Mouse (Mus musculus) hindbrain, embryonic 15.5 days (tissue): ENCODE measurements at regions not wholly inside any gene's neighbourhood (a gene's known extent, or its start where the extent isn't known, plus 50 kb on each side); places are given as distances from the start of the nearest gene placed in this dataset.

ENCODE experiments used
- ATAC-seq: fragments of 200-750 bp; cut with Nextera tagmentation; 2 replicates; pipeline ENCODE4 v1.8.0; 2017; ENCODE audit warnings: low read depth, moderate number of reproducible peaks, moderate TSS enrichment; ENCODE audit not compliant: low FRiP score
- H3K27ac ChIP-seq: fragments of 300-500 bp; sonication (generic); replicated peaks from 2 replicates; pipeline ENCODE4 v1.5.1; 2015; ENCODE audit warnings: mild to moderate bottlenecking, inconsistent platforms
- H3K27me3 ChIP-seq: fragments of 300-500 bp; sonication (generic); 2 replicates; pipeline ENCODE4 v1.6.1; 2015; ENCODE audit warnings: control low read depth, inconsistent platforms
- H3K36me3 ChIP-seq: fragments of 300-500 bp; sonication (generic); 2 replicates; pipeline ENCODE4 v1.6.1; 2015; ENCODE audit warnings: control low read depth, inconsistent platforms
- H3K4me1 ChIP-seq: fragments of 300-500 bp; sonication (generic); replicated peaks from 2 replicates; pipeline ENCODE4 v1.6.1; 2015; ENCODE audit warnings: control low read depth, inconsistent platforms
- H3K4me2 ChIP-seq: fragments of 300-500 bp; sonication (generic); 2 replicates; pipeline ENCODE4 v1.6.1; 2015; ENCODE audit warnings: moderate library complexity, mild to moderate bottlenecking, inconsistent platforms
- H3K4me3 ChIP-seq: fragments of 300-500 bp; sonication (generic); 2 replicates; pipeline ENCODE4 v1.5.1; 2015; ENCODE audit warnings: mild to moderate bottlenecking, inconsistent platforms
- H3K9ac ChIP-seq: fragments of 300-500 bp; sonication (generic); 2 replicates; pipeline ENCODE4 v1.6.1; 2015; ENCODE audit warnings: inconsistent platforms
- H3K9me3 ChIP-seq: fragments of 300-500 bp; sonication (generic); 2 replicates; pipeline ENCODE4 v1.6.1; 2016; ENCODE audit warnings: control low read depth, inconsistent platforms
- WGBS: fragments of 180-500 bp; shearing (Covaris S2); methylation state at CpG from one replicate; pipeline ENCODE4 v1.1.7; 2015; 5-methylcytosine and 5-hydroxymethylcytosine counted together

DNA sequence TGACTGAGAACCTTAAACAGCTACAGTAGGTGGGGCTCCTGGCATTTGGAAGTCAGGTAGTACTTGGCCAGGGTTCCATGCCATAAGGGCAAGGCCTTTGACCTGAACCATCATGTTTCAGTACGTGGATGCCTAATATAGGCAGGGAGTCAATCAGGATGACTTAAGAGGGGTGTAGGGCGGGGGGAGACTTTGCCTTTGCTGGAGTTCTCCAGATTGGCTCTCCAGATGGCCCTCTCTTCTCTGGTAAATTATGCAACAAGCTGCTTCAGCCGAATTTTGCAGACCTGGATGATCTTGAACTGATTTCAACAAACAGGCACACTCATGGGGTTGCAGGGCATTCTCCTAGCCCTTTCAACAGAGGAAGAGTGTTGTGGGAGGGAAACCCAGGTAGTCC, 633.7 kb downstream of the Inhba start:
- H3K9me3 ChIP-seq = no peaks in the 10 kb centered on the region
- no peak overlapping the region for H3K9ac ChIP-seq
- H3K27me3 ChIP-seq = no peaks in the 10 kb centered on the region
- WGBS = 78% methylated on average over 3 of the region's 3 CpGs
- ATAC-seq = no peak
- H3K4me1 ChIP-seq = no peaks in the 10 kb centered on the region
- H3K4me3 ChIP-seq = no peak overlapping the region
- no peaks in the 10 kb centered on the region for H3K36me3 ChIP-seq
- no peak overlapping the region for H3K27ac ChIP-seq
- no peak overlapping the region for H3K4me2 ChIP-seq

DNA sequence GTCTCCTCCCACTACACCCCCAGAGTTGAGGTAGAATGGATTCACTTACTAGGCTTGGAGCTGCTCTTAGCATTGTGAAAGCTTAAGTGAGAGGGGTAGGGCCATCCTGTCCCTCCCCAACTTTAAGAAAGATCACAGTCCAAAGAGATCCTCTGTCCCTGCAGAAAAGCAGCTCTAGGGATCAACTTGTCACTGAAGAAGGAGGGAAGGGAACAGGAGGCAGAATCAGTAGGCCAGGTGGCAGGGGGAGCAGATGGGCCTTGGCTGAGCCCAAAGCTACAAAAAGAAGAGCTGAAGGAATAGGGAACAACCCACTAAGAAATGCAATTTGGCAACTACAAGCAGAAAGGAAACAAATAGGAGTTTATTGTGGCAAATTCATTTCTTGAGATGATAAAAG, 634.4 kb downstream of the Inhba start:
- no peaks in the 10 kb centered on the region for H3K36me3 ChIP-seq
- no peaks in the 10 kb centered on the region for H3K4me1 ChIP-seq
- no peak overlapping the region for H3K9ac ChIP-seq
- H3K27ac ChIP-seq = no peak overlapping the region
- no peaks in the 10 kb centered on the region for H3K27me3 ChIP-seq
- H3K4me3 ChIP-seq = no peak overlapping the region
- no peaks in the 10 kb centered on the region for H3K9me3 ChIP-seq
- no peak overlapping the region for H3K4me2 ChIP-seq
- no peak for ATAC-seq

DNA sequence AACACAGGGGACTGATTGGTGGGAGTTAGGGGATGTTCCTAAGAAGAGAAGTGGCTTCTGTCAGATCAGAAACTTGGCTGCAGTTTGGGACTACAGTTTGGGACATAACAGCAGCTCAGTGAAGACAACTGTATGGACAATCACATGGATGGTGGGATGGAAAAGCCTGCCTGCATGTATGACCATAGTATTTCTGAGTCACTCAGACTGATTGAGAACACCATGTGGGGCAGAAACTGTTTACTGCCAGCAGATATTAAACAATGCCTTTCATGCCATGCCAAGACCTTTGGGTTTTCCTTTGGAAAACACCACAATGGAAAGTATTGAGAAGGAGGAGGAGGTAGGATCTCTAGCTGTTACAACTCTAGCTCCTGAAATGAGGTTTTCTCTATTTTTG, 635.0 kb downstream of the Inhba start:
- Histone ChIP-seq H3K27ac (no peak overlapping the region), H3K4me2 (no peak overlapping the region), H3K27me3 (no peaks in the 10 kb centered on the region), H3K4me1 (no peaks in the 10 kb centered on the region), H3K9me3 (no peaks in the 10 kb centered on the region), H3K9ac (no peak overlapping the region), H3K36me3 (no peaks in the 10 kb centered on the region), H3K4me3 (no peak overlapping the region)
- ATAC-seq = no peak

DNA sequence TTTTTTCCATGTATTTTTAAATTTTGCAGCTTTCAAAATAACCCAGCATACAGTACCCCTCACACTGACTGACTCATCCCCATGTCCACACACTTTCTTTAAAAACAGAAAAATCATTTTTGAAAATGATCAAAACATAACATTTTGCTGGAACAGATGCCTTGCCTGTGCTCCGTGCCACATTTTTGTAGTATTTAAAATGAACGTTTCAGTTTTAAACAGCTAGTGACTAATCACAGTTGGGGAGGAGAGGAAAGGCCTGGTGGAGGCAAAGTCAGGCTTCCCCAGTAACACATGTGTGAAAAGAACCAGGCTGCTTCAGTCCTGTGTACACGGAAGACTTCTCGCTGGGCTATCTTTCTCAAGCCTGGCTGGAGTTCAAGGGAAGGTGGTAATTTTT, 644.5 kb downstream of the Inhba start:
- Histone ChIP-seq H3K9me3 (no peaks in the 10 kb centered on the region), H3K4me3 (no peak overlapping the region), H3K36me3 (no peaks in the 10 kb centered on the region), H3K4me2 (no peak overlapping the region), H3K9ac (no peak overlapping the region), H3K4me1 (no peaks in the 10 kb centered on the region), H3K27ac (no peak overlapping the region), H3K27me3 (no peaks in the 10 kb centered on the region)
- ATAC-seq = no peak
- WGBS = 83% methylated on average over 4 of the region's 4 CpGs

DNA sequence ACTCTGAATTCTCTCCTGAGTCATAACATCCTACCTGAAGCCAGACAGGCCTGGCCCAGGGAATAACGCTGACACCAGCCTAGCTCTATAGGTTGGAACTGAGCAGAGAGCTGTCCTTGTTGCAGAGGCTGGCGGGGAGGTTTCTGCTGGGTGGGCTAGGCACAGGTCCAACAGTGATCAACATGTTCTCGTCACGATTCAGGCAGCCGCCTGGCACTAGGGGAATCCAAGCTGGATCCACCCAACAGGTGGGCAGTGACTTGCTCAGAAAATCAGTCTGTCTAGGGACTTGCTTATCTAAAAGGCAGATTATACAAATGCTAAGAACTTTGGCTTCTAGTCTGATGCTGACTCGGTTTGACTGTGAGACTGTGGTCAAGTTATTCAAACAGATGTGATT, 648.2 kb downstream of the Inhba start:
- Histone ChIP-seq H3K4me3 (no peak overlapping the region), H3K9me3 (no peaks in the 10 kb centered on the region), H3K4me1 (no peaks in the 10 kb centered on the region), H3K9ac (no peak overlapping the region), H3K27ac (no peak overlapping the region), H3K36me3 (no peaks in the 10 kb centered on the region), H3K4me2 (no peak overlapping the region), H3K27me3 (no peaks in the 10 kb centered on the region)
- WGBS = 82% methylated on average over 6 of the region's 6 CpGs
- ATAC-seq = no peak

DNA sequence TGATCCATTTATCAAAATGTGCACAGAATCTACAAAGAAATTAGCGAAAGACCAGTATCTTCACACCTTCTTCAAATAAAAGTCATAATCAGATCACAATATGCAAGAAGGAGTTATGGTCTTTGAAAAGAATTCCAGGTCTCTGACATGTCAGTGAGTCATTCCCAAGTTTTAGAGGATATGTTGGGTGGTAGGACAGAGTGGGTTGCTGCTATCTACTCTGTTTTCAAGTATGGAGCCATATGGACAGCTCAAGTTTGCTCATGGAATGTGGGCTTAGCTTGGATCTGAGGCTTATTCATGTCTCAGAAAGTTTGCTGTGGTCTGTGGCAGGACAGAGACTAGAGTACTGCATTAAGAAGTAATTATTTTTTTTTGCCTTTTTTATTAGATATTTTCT, 657.0 kb downstream of the Inhba start:
- H3K9ac ChIP-seq = no peak overlapping the region
- H3K27ac ChIP-seq = no peak overlapping the region
- H3K9me3 ChIP-seq = no peaks in the 10 kb centered on the region
- H3K36me3 ChIP-seq = no peaks in the 10 kb centered on the region
- ATAC-seq = no peak
- H3K27me3 ChIP-seq = no peaks in the 10 kb centered on the region
- no peaks in the 10 kb centered on the region for H3K4me1 ChIP-seq
- H3K4me2 ChIP-seq = no peak overlapping the region
- no peak overlapping the region for H3K4me3 ChIP-seq
- WGBS = 93% methylated on average over 1 of the region's 1 CpGs

DNA sequence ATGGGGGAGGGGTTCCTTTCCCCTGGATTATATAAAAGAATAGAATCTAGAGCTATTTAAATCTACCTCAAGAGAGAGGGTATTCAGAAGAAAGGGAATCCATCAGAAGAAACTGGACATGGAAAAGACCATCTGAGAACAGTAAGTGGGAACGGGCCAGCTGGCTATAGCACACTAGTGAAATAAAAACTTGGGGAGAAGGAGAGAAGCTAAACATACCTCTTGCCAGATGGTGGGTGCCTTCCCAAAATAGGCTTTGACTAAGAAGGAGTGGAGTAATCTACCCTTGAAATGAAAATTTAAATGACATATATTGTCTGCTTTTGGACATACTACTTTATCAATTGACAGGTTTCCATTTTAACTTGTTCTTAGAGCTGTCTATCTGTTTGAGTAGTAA, 657.6 kb downstream of the Inhba start:
- Histone ChIP-seq H3K9me3 (no peaks in the 10 kb centered on the region), H3K27me3 (no peaks in the 10 kb centered on the region), H3K4me3 (no peak overlapping the region), H3K9ac (no peak overlapping the region), H3K36me3 (no peaks in the 10 kb centered on the region), H3K27ac (no peak overlapping the region), H3K4me1 (no peaks in the 10 kb centered on the region), H3K4me2 (no peak overlapping the region)
- no peak for ATAC-seq
- WGBS = 89% methylated on average over 1 of the region's 1 CpGs

DNA sequence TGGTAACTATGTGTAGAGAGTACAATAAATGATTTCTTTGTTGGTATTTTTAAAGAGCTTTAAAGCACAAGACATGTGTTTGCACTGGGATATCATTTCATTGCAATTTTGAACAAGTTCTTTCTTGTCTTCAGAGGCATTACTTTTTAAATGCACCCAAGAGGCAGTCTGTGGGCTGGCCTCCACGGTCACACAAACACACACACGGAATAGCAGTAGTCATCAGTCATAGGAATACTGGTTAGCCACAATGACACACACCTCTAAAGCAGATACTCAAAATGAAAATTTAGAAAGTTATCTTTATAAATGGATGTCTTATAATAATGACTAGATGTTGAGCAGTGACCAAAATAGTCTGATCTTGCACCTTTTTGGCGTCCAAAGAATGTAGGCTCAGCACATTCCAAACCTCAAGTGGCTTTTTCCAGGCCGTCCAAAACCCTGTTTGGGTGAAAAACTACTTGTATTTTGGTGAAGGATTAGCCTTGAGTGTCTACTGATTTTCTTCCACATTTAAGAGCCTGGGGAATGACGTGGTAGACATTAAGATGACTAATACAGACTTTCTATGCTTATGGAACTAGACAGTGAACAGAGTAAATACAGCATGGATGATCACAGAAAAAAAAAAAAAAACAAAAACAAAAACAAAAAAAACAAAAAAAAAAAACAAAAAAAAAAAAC, 658.5 kb downstream of the Inhba start:
- Histone ChIP-seq H3K27ac (no peak overlapping the region), H3K4me2 (no peak overlapping the region), H3K27me3 (no peaks in the 10 kb centered on the region), H3K4me3 (no peak overlapping the region), H3K4me1 (no peaks in the 10 kb centered on the region), H3K36me3 (no peaks in the 10 kb centered on the region), H3K9ac (no peak overlapping the region), H3K9me3 (no peaks in the 10 kb centered on the region)
- ATAC-seq = no peak
- 81% methylated on average over 5 of the region's 5 CpGs for WGBS

DNA sequence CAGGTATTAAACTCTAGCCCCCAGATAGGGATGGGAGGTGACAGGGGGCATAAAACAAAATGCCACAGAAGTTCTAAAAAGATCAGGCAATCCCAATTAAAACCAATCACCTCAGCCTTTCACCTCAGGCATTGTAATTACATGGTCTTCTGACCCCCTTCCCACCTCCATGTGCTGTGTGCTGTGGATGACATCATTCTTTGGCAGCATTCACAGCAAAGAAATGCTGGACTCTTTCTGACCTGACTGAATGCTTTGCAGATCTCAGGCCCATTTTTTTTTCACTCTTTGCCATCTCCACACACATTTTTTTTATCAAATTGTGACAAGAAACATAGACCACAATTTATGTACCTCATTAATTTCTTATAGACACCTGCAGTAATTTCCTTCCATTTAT, 659.1 kb downstream of the Inhba start:
- Histone ChIP-seq H3K4me3 (no peak overlapping the region), H3K9ac (no peak overlapping the region), H3K4me1 (no peaks in the 10 kb centered on the region), H3K36me3 (no peaks in the 10 kb centered on the region), H3K27ac (no peak overlapping the region), H3K27me3 (no peaks in the 10 kb centered on the region), H3K4me2 (no peak overlapping the region), H3K9me3 (no peaks in the 10 kb centered on the region)
- no peak for ATAC-seq

DNA sequence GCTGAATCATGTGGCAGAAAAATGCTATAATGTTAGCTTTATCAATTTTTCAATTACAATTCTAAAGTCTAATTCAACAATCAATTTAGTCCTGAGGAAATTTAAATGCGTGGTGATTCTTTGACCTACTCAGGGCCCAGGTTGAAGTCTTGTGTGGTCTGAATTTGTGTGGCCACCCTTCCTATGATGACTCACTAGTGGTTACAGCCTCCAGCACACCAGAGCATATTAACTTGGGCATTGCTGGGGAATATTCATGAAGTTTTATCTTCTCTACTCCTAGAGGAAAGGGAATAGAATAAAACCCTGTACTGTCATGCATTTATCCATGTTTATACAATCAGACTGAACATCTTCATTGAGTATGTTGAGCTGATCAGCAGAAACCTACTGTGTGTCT, 665.2 kb downstream of the Inhba start:
- 93% methylated on average over 1 of the region's 1 CpGs for WGBS
- no peak for ATAC-seq
- no peak overlapping the region for H3K4me3 ChIP-seq
- H3K9ac ChIP-seq = no peak overlapping the region
- H3K36me3 ChIP-seq = no peaks in the 10 kb centered on the region
- no peak overlapping the region for H3K27ac ChIP-seq
- no peaks in the 10 kb centered on the region for H3K9me3 ChIP-seq
- H3K4me2 ChIP-seq = no peak overlapping the region
- H3K27me3 ChIP-seq = no peaks in the 10 kb centered on the region
- no peaks in the 10 kb centered on the region for H3K4me1 ChIP-seq

DNA sequence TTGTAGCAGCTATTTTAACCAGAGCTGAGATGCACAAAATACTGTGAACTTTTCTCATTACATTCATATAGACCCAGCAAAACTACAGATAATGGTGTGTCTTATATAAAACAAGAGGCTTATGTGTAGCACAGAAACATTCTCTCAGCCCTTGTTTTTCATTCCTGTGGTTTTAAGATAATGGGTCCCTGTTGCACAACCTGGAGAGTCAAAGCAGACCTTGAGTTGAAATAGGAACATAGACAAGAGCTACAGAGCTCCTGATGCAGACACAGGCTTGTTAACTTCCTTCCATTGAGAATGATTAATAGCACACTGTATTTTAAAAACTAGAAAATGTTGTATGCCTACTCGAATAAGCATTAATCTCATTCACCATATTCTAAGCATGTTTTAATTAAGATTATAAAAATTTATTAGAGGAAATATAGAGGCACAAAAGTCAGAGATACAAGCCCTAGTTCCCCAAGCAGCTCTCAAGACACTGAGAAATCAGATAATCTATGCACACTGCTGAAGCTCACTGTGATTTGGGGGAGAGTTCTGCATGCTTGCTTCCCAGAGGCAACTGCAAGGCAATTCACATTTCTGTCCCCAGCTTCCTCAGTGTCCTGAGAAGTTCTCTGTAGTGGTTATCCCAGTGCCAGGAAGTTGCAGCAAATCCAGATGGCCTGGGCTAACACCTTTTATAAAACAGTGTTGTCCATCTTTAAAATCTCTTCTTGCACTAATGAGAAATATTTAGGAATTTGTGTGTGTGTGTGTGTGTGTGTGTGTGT, 666.8 kb downstream of the Inhba start:
- Histone ChIP-seq H3K4me3 (no peak overlapping the region), H3K4me2 (no peak overlapping the region), H3K9me3 (no peaks in the 10 kb centered on the region), H3K27me3 (no peaks in the 10 kb centered on the region), H3K36me3 (no peaks in the 10 kb centered on the region), H3K27ac (no peak overlapping the region), H3K9ac (no peak overlapping the region), H3K4me1 (no peaks in the 10 kb centered on the region)
- WGBS = 73% methylated on average over 1 of the region's 1 CpGs
- no peak for ATAC-seq

DNA sequence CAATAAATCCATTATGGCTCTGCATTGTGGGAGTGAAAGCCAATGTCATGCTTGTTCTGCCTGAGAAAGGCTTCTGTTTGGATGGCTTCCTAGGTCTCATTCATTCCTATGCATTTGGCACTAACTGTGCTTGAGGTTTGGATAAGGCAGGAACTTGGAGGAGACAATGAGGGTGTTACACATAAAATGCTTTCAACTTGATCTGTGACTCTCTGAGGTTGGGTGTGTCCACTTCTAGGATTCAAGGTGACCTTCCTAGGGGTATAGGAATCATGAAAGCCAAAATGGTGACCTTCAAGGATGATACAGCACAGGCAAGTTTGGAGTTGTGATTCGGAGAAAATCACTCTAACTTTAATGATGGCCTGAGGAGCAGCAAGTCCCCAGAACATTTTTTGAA, 682.5 kb downstream of the Inhba start:
- H3K36me3 ChIP-seq = no peaks in the 10 kb centered on the region
- no peak overlapping the region for H3K9ac ChIP-seq
- WGBS = 98% methylated on average over 1 of the region's 1 CpGs

DNA sequence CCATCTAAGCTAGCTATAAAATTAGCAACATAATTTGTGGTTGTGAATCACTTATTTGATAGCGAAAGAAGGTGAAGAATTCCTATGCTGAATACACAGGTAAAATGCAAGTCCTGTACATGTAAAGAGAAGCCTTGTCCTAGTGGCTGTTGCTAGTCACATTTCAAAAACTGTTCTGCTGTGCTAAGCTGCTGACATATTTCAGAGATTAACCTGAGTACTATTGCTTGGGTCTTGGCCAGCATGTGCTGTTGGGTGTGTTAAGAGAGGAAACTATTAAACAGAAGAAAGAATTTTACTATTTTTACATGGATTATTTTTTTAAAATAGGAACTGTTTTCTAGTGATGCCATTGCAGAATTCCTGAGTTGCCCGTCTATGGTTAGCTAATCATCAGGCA, 689.3 kb downstream of the Inhba start:
- Histone ChIP-seq H3K27ac (no peak overlapping the region), H3K9me3 (no peaks in the 10 kb centered on the region), H3K36me3 (no peaks in the 10 kb centered on the region), H3K4me3 (no peak overlapping the region), H3K4me1 (no peaks in the 10 kb centered on the region), H3K9ac (no peak overlapping the region), H3K4me2 (no peak overlapping the region), H3K27me3 (no peaks in the 10 kb centered on the region)
- ATAC-seq = no peak
- 88% methylated on average over 2 of the region's 2 CpGs for WGBS

More for the DNA sequence above, 682.5 kb downstream of the Inhba start:
- no peak overlapping the region for H3K4me3 ChIP-seq
- ATAC-seq = no peak
- H3K27me3 ChIP-seq = no peaks in the 10 kb centered on the region
- H3K4me2 ChIP-seq = no peak overlapping the region
- no peak overlapping the region for H3K27ac ChIP-seq
- no peaks in the 10 kb centered on the region for H3K4me1 ChIP-seq
- no peaks in the 10 kb centered on the region for H3K9me3 ChIP-seq
